Mouse (Mus musculus) ovary, adult 18-20 months (tissue): Measurements from ENCODE around the gene Shc3.

ENCODE experiments used
- DNase-seq: peaks from one replicate; pipeline ENCODE4 v3.0.0; 2022; ENCODE audit warnings: low spot score, mixed read lengths

The Shc3 gene

DNA sequence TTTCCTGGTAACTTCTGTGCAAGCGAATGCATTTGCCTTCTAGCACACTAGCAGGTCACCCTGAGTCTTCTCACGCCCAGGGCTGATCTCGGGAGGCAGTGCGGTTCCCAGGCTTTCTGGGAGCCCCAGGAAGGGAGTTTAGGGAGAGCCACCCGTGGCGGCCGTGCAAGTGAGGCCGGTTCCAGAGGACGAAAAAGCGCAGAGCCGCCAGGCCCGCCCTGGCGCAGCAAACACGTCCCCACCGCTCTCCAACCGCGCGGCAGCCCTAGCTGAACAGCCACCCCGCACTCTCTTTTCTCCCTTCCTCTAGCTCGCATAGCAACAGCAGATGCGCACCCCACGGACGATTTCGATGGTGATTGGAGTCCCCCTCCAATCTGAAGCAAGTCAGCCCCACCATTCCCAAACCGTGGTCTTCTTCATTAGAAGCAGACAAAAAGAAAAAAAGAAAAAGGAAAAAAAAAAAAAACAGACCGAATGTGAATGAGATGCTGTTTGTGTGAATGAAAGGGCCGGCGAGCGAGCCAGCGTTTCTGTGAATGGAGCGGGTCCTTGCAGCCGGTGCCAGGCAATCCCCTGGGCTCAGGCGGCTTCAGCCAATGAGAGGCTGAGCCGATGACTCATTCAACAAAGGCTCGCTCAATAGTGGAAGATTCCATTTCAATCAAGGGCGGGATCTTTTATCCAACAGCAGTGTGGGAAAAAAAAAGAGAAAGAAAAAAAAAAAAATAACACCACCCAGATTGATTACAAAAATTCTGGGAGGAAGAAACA lies at the start of gene Shc3:
Gene Shc3, minus strand, starts transcription at position 509 of the 774 bp plus-strand sequence.
- DNase-seq, result peak; percentile 55

DNA sequence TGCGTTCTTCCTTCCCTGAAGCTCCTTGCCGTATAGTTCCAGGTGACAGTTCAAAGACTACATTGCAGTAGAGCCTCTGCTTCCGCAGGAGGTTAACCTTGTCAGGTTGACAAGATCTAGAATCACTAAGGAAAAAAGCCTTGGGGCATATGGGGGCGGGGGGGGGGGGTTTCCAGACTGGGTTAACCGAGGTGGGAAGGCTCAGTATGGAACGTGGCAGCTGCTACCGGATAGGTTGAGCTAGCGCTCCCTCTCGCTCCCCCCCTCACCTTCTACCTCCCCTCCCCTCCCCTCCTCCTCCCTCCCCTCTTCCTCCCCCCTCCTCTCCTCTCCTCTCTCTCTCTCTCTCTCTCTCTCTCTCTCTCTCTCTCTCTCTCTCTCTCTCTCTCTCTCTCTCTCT lies 49.4 kb upstream of the Shc3 start:
- no peak for DNase-seq

- DNase-seq, result no peak
These were observed 48.6 kb upstream of the Shc3 start for GRCm38 (mm10) chr13:51617861-51618260.

GRCm38 (mm10) chr13:51617306-51617705 lies 48.1 kb upstream of the Shc3 start:
- DNase-seq, result no peak

- DNase-seq, result no peak
These were observed 47.3 kb upstream of the Shc3 start for GRCm38 (mm10) chr13:51616417-51617044.

GRCm38 (mm10) chr13:51615815-51616214 lies 46.6 kb upstream of the Shc3 start:
- no peak for DNase-seq

- no peak for DNase-seq
These were observed 42.3 kb upstream of the Shc3 start for GRCm38 (mm10) chr13:51611500-51611899.

DNA sequence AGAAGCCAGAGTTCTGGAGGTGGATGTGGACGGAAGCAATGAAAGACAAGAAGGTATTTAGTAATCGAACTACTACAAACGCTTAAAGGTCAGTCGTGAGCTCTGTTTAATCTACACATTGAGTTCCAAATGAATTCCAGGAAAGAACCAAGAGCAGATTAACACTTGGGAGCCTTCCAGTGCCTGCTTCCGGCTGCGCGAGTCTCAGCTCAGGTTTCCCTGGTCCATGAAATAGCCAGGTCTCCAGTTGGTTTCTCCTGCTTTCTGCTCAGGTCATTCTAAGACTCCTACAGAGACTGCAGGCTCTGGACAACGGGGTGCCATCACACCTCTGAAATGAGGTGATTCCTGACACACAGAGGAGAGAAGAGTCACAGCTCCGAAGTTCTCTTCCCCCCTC lies 41.8 kb upstream of the Shc3 start:
- no peak for DNase-seq

DNA sequence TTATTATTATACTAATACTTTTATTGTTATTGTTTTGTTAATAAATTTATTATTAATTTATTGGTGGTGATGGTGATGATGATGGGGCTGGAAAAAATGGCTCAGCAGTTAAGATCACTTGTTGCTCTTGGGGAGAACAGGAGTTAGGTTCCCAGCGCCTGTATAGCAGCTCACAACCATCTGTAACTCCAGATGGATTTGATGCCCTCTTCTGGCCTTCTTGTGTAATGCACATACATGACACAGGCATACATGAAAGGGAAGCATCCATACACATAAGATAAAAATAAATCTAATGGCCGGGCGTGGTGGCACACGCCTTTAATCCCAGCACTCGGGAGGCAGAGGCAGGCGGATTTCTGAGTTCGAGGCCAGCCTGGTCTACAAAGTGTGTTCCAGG lies 40.0 kb upstream of the Shc3 start:
- no peak for DNase-seq

GRCm38 (mm10) chr13:51603894-51604244 lies 34.6 kb upstream of the Shc3 start:
- no peak for DNase-seq

- DNase-seq, result no peak
These were observed 34.1 kb upstream of the Shc3 start for GRCm38 (mm10) chr13:51603221-51603893.

DNA sequence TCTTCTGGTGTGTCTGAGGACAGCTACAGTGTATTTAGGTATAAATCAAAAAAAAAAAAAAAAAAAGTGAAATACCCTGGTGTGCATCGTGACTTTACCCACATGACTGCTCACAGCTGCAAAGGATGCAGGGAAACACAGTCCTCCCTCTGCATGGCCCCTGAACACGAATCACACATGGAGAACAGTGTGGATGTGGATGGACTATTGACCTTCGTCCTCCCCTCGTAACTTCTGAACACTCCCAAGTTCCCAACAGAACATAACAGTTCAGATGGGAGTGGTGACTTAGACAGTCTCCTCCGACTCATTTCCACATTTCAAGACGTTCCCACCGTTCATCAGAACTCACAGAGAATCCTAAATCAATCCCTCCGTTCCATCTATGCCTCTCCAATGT lies 33.5 kb upstream of the Shc3 start:
- DNase-seq, result no peak

DNA sequence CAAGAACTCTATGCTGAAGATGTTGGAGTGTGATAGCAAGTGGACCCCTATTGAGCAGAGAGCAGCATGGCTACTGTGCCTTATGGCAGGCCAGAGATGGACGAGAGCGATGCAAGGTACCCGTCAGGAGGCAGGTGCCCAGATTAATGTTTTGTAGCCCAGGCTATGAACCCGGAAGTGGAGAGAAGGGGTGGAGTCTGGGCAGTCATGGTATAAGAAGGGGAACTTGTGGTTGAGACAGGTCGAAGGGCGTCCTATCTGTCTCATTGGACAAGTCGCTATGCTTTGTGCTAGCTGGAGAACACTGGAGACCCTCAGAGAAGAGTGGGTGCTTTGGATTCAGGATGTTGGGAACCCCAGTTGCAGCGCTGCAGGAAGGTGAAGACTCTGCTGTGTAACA lies 30.9 kb upstream of the Shc3 start:
- DNase-seq, result no peak

- DNase-seq, result no peak
These were observed 28.8 kb upstream of the Shc3 start for GRCm38 (mm10) chr13:51598063-51598462.

DNA sequence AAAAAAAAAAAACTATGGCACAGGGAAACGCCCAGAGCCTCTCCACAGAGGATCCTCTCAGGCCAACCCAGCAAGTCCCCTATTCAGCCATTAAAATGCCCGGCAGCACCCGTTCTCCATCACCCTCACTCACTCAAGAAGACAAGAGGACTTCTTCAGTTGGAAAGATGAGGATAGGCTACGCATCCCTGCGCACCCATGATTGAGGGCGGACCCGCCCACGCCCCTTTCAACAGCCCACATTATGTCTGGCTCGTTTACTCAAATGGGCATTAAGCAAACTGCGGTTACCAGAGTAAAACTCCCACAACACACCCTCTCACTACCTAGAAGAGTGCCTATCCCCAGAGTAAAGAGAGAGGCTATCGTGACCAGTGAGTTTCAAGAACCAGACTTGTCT lies 26.2 kb upstream of the Shc3 start:
- DNase-seq, result no peak

GRCm38 (mm10) chr13:51594656-51595311 lies 25.6 kb upstream of the Shc3 start:
- DNase-seq, result no peak

DNA sequence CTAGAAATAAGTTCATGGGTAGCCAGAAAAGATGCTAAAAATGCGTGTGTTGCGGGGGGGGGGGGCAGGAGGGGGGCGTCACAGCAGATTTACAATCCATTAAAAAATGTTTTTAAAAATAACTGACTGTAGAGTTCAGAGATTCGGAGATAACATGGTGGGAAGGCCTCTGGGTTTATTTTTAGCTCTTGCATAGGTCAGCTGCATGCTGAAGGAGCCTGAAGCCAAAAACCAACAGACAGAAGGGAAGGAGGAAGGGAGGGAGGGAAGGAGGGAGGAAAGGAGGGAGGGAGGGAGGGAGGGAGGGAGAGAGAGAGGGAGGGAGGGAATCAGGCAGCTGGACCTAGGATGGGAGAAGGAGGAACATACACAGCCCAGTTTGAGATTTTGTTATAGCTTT lies 18.8 kb upstream of the Shc3 start:
- DNase-seq, result no peak

- no peak for DNase-seq
These were observed 13.0 kb upstream of the Shc3 start for GRCm38 (mm10) chr13:51582204-51582603.

- DNase-seq, result no peak
These were observed 11.2 kb upstream of the Shc3 start for GRCm38 (mm10) chr13:51580263-51581044.

- no peak for DNase-seq
These were observed 4.6 kb upstream of the Shc3 start for GRCm38 (mm10) chr13:51573849-51574248.

- DNase-seq, result no peak
These were observed 892 bp upstream of the Shc3 start for GRCm38 (mm10) chr13:51570111-51570510.

GRCm38 (mm10) chr13:51569685-51570068 lies 458 bp upstream of the Shc3 start:
- DNase-seq, result no peak
